Mouse (Mus musculus) G1E (cell line): ENCODE measurements around the gene Rasl2-9. TPM values are rescaled to one million over a fixed set of nuclear protein-coding genes. Genes with fewer than 3 reads are reported as not detected.
"Not testable (repeated sequence)": the region's sequence is repeated elsewhere in the genome, so short reads cannot be mapped to it uniquely, and the experiment has no call there.

Source experiments
- ATAC-seq: 2 replicates; pipeline ENCODE4 v1.8.0; 2016; ENCODE audit warnings: mild to moderate bottlenecking; ENCODE audit not compliant: insufficient number of reproducible peaks, poor library complexity, low FRiP score, severe bottlenecking; ENCODE audit errors: extremely low read depth
- DNase-seq: peaks from one replicate; pipeline ENCODE4 v3.0.0; 2012; ENCODE audit warnings: low spot score
- H3K27me3 ChIP-seq: 2 replicates; pipeline ENCODE4 v1.6.1; 2012; ENCODE audit warnings: mild to moderate bottlenecking, low read length, inconsistent platforms; ENCODE audit not compliant: insufficient read depth
- H3K36me3 ChIP-seq: replicated peaks from 2 replicates; pipeline ENCODE3; 2012; ENCODE audit warnings: mild to moderate bottlenecking, inconsistent platforms
- H3K4me1 ChIP-seq: 2 replicates; pipeline ENCODE4 v1.6.1; 2012; ENCODE audit warnings: low read depth, low read length, inconsistent platforms, mixed read lengths; ENCODE audit not compliant: insufficient read depth
- H3K4me3 ChIP-seq: 2 replicates; pipeline ENCODE4 v1.5.1; 2012; ENCODE audit warnings: low read depth, mild to moderate bottlenecking, inconsistent platforms, low read length, moderate library complexity, mixed read lengths
- H3K9me3 ChIP-seq: replicated peaks from 2 replicates; pipeline ENCODE4 v1.6.1; 2012; ENCODE audit warnings: inconsistent platforms
- CTCF ChIP-seq: IDR thresholded peaks from 2 replicates; pipeline ENCODE4 v1.5.1; 2012; ENCODE audit warnings: low read depth, low read length, inconsistent platforms, mixed read lengths
- GATA1 ChIP-seq: IDR thresholded peaks from 2 replicates; pipeline ENCODE4 v1.6.1; 2012; ENCODE audit warnings: borderline replicate concordance, low read length, inconsistent platforms, mixed read lengths
- GATA2 ChIP-seq: IDR thresholded peaks from 2 replicates; pipeline ENCODE4 v1.6.1; 2012; ENCODE audit warnings: low read depth, low read length, inconsistent platforms, borderline replicate concordance
- POLR2AphosphoS5 ChIP-seq: IDR thresholded peaks from 2 replicates; pipeline ENCODE4 v1.6.1; 2012; ENCODE audit warnings: low read depth, low read length, inconsistent platforms; ENCODE audit not compliant: insufficient replicate concordance
- TAL1 ChIP-seq: conservative IDR thresholded peaks from 2 replicates; pipeline ENCODE4 v1.6.1; 2012; ENCODE audit warnings: low read depth, low read length, inconsistent platforms, mixed read lengths
- polyA plus RNA-seq: library from polyadenylated mRNA; stranded (reverse); fragments of >175 nt; gene quantifications from 2 replicates; pipeline ENCODE4 v1.2.3, GENCODE M21; 2012
- total RNA-seq, 2 experiments: library from RNA; stranded (forward) in 1 of 2; stranded (reverse) in 1 of 2; fragments of 200-1000 nt in 1 of 2; fragments of >200 nt in 1 of 2; fragmentation: Nextera tagmentation in 1 of 2; gene quantifications; 2 replicates each; pipeline ENCODE4 v1.2.3; 2014 to 2017

The Rasl2-9 gene
- total and polyA plus RNA-seq, 3 experiments = 0.42 to 4.0 (median 2.0) TPM

DNA sequence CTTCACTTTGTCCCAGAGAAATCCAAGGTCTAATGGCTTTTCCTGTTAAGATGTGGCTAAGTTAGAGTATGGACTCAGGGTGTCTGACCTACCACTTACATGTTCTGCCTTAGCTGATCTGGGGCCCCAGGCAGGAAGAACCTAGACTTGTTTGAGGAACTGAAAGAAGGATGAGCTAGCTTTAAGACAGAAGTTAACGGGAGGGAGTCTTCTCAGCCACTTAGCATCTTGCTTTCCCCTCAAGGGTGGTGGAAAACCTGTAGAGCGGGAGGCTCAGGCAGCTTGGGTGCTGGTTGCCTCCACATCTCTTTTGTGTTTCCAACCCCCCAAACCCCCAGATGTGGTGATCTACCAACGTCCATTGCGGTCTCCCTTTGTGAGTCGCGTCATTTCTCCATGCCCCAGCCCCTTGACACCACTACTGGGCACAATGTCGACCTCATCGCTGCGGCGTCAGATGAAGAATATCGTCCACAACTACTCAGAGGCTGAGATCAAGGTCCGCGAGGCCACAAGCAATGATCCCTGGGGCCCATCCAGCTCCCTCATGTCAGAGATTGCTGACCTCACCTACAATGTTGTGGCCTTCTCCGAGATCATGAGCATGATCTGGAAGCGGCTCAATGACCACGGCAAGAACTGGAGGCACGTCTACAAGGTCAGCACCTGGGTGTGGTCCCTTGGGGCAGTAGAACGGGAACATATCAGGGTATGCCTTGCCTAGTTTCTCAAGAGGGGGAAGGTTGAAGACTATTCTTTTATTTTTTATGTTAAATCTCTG, 42.2 kb downstream of the Rasl2-9 start:
- Histone ChIP-seq H3K36me3 (peaks cover 71% of the 10 kb centered on the region), H3K27me3 (no peaks in the 10 kb centered on the region), H3K4me1 (peaks cover 65% of the 10 kb centered on the region), H3K9me3 (no peaks in the 10 kb centered on the region), H3K4me3 (peak overlapping the region; percentile 52; the same call in 1 of the 2 replicates)
- DNase-seq (no peak), ATAC-seq (no peak)
- TF ChIP-seq TAL1 (no peak), POLR2AphosphoS5 (no peak), CTCF (no peak), GATA2 (no peak), GATA1 (no peak)

DNA sequence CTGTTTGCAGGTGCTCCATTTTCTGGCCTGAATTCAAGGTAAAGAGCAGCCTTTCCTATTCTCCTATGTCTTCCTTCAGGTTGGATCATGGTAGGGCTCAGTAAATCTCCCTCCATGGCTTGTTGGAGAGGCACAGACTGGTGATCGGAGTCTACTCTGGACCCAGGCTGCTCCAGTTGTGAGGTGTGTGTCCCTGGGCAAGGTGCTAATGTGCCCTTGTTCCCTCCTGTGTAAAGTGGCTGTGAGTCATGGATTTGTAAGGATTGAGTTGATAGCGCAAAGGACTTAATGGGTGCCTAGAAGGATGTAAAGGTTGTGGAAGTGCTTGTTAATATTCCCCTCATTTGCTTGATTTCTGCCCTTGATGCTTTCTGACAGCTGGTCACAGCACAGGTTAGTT, 43.8 kb downstream of the Rasl2-9 start:
- TF ChIP-seq CTCF (no peak), GATA1 (no peak), POLR2AphosphoS5 (no peak), GATA2 (no peak), TAL1 (no peak)
- Histone ChIP-seq H3K27me3 (no peaks in the 10 kb centered on the region), H3K9me3 (no peaks in the 10 kb centered on the region), H3K36me3 (peaks cover 71% of the 10 kb centered on the region), H3K4me3 (peak overlapping the region; percentile 98; the same call in 1 of the 2 replicates), H3K4me1 (peaks cover 66% of the 10 kb centered on the region)
- ATAC-seq (no peak), DNase-seq (no peak)

DNA sequence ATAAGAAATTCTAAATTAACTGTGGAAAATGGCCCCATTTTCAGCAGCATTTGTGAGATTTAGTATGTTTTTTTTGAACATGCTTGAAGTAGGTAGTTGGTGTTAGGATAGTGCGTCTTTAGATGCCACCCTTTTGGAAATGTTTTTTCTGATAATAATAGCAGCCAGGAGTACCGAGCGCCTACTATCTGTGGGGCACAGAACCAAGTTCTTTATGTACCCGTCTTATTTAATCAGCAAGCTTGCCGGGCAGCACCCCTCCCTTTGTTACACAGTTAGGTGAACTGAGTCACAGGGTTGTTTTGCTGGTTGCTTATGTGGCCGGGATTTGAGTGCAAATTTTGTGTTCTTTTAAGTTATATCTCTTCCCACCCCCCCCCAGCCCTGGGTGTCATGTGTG, 44.5 kb downstream of the Rasl2-9 start:
- H3K27me3 ChIP-seq = no peaks in the 10 kb centered on the region
- no peak for ATAC-seq
- H3K4me1 ChIP-seq = peaks cover 69% of the 10 kb centered on the region
- H3K36me3 ChIP-seq = peaks cover 71% of the 10 kb centered on the region
- TF ChIP-seq POLR2AphosphoS5 (no peak), GATA1 (no peak), GATA2 (no peak), CTCF (no peak), TAL1 (no peak)
- H3K9me3 ChIP-seq = no peaks in the 10 kb centered on the region
- peak overlapping the region; percentile 98 for H3K4me3 ChIP-seq
- no peak for DNase-seq

DNA sequence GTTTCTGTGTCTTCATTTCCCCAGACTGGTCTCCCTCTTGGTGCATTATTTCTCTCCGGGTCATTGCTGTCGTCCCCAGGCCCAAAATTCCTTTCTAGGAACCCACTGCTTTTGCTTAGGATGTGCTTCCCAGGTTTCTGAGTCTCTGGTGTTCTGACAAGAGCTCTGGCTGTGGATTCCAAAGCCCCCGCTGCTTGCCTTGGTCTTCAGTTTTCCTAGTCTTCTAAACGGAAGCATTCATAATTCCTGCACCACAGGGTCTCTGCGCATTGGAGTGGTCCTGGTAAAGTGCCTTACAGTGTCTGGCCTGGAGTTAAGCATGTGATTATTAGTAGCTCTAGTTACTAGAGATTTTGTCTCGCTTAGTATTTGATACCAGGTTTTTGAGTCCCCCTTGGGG, 44.9 kb downstream of the Rasl2-9 start:
- ATAC-seq = no peak
- Histone ChIP-seq H3K4me1 (peaks cover 68% of the 10 kb centered on the region), H3K36me3 (peaks cover 70% of the 10 kb centered on the region), H3K4me3 (peak overlapping the region; percentile 98), H3K9me3 (no peaks in the 10 kb centered on the region), H3K27me3 (no peaks in the 10 kb centered on the region)
- TF ChIP-seq GATA1 (no peak), POLR2AphosphoS5 (no peak), GATA2 (no peak), TAL1 (no peak), CTCF (no peak)
- DNase-seq = no peak

DNA sequence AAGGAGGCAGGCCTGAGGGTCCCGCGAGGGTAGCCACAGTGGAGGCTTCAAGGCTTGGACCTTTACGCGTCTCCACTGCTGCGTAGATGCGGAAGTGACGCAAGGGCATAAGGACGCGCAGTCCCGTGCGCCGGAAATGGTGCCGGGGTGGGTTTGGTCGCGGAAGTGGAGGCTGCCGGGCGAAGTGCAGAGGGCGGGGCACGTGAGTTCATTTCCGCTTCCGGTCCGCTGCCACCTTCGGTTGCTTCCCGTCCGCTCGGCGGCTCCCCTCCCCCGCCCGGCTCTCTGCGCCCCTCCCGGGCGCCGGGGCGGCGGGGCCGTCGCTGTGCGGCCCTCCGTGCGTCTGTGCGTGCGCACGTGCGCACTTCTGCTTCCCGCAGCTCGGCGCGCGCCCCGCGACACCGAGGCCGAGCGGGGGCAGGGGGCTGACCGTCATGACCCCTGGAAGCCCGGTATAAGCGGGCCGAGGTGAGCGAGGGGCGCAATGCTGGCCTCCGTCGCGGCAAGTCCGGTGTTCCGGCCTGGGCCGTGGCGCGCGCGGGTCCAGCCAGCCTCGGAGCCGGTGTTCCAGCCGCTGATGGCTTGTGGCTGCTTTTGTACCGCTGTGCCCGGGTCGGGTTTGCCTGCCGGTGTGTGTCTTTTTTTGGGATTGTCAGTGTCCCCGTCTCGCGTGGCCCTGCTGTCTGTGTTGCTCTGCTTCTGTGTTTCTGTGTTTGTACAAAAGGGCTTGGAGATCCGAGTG, 45.6 kb downstream of the Rasl2-9 start, which contains the start of gene Epn1:
Gene Epn1 (plus strand): TSS at position 226 of the 742 bp plus-strand sequence.
- DNase-seq (peak; percentile 85), ATAC-seq (peak; percentile 69)
- TF ChIP-seq TAL1 = no peak
- TF ChIP-seq CTCF = no peak
- TF ChIP-seq POLR2AphosphoS5 = peak; percentile 75; the same call in 1 of the 2 replicates
- TF ChIP-seq GATA1 = no peak
- no peak for TF ChIP-seq GATA2
- H3K4me1 ChIP-seq = peaks cover 68% of the 10 kb centered on the region
- no peaks in the 10 kb centered on the region for H3K27me3 ChIP-seq
- H3K9me3 ChIP-seq = no peaks in the 10 kb centered on the region
- peak within 1 kb of the TSS; percentile 98 for H3K4me3 ChIP-seq
- peaks cover 69% of the 10 kb centered on the region for H3K36me3 ChIP-seq

DNA sequence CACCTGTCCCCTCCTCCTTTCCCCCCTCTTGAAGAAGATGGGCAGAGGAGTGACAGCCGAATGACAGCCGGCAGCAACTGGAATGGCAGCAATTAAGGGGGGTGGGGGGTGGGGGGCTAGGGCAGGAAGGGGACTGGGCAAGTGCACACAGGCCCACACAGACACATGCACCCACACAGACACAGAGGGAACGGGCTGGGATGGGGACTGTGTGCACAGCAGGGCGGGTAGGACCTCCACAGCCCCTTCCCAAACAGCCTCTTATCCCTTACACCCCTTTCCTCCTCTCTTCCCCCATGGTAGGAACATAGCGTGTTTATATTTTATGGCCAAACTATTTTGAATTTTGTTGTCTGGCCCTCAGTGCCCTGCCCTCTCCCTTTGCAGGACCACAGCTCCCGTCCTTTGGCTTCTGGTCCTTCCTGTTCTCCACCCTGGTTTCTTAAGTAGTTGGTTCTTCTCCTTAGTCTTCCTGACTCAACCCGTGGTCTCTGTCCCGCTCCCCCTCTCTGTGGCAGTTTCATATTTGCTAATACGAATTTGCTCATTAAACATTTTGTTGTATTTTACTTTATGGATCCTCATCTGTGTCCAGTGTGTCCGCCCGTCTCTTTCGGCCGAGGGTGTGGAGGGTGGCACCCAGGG, 46.3 kb downstream of the Rasl2-9 start:
- H3K9me3 ChIP-seq, H3K27me3 ChIP-seq, DNase-seq, ATAC-seq: not testable (repeated sequence)
- H3K4me1 ChIP-seq = peaks cover 68% of the 10 kb centered on the region
- H3K36me3 ChIP-seq = peaks cover 69% of the 10 kb centered on the region
- peak overlapping the region; percentile 98 for H3K4me3 ChIP-seq
